Mouse (Mus musculus) CH12.LX (cell line): ENCODE results near the gene Pitx2.

ENCODE experiments used
- ETS1 ChIP-seq: conservative IDR thresholded peaks from 2 replicates; pipeline ENCODE4 v1.6.1; 2012; ENCODE audit warnings: low read depth, mild to moderate bottlenecking, inconsistent platforms, low read length, improper control_type of control experiment, moderate library complexity
- MEF2A ChIP-seq: IDR thresholded peaks from 2 replicates; pipeline ENCODE4 v1.6.1; 2014; ENCODE audit warnings: low read depth, mild to moderate bottlenecking, inconsistent platforms, low read length, improper control_type of control experiment, borderline replicate concordance
- NELFE ChIP-seq: IDR thresholded peaks from 2 replicates; pipeline ENCODE4 v1.6.1; 2011; ENCODE audit warnings: low read depth, low read length, improper control_type of control experiment
- RAD21 ChIP-seq: IDR thresholded peaks from 2 replicates; pipeline ENCODE4 v1.6.1; 2011; ENCODE audit warnings: low read depth, mild to moderate bottlenecking, low read length, improper control_type of control experiment, moderate library complexity

GRCm38 (mm10) chr3:129166684-129167083, 33.0 kb upstream of the Pitx2 start:
- TF ChIP-seq ETS1, result no peak
- TF ChIP-seq RAD21, result no peak
- no peak for TF ChIP-seq MEF2A
- TF ChIP-seq NELFE, result no peak
